Mouse (Mus musculus): ENCODE measurements at regions not wholly inside any gene's neighbourhood (a gene's known extent, or its start where the extent isn't known, plus 50 kb on each side); places are given as distances from the start of the nearest gene placed in this dataset.

DNA sequence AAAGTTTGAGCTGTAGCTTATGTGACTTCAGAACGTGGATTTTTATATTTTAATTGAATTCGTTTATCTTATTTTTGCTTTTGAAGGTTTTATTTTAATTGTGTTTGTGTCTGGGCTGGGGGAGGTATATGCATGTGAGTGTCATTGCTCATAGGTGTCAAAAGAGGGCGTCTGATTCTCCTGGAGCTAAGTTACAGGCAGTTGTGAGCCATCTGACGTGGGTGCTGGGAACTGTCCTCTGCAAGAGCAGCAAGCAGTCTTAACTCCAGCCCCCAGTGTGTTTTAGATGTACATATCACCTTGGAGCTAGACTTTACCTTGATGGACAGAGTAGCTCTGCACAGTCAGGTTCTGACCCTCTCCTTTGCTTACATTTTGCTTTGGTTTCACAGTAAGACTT lies 79.0 kb upstream of the Tcf12 start:
- TF ChIP-seq CTCF (IDR thresholded peaks at IDR 0.05; ENCODE audit: low read depth) = no peak
- TF ChIP-seq EP300 (optimal IDR thresholded peaks at IDR 0.05) = no peak
